Mouse (Mus musculus): ENCODE measurements at regions not wholly inside any gene's neighbourhood (a gene's known extent, or its start where the extent isn't known, plus 50 kb on each side); places are given as distances from the start of the nearest gene placed in this dataset.
"Not testable (repeated sequence)": the region's sequence is repeated elsewhere in the genome, so short reads cannot be mapped to it uniquely, and the experiment has no call there.

DNA sequence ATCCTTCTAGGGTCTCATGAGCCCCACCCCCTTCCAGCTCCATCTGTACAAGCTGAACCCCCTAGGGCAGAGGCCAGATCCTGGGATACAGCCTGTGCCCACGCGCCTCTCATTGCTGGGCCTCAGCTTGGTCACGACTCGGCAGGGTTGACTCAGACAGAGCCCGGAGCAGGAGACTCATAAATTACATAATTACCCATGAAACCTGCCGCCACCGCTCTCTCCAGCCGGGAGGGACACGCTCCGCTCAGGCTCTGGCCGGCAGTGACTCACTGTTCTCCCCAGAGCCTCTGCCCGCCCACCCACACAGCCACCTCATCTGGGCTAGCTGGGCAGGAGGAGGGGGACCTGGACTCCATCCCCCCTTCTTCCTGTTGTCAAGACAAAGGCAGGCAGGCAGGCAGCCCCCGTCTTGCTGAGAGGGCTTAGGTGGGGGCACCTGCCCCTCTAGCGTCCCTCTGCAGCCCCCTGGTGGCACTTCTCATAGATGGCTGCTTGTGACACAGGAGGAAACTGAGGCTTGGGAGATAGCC lies 149.6 kb upstream of the Rtl1 start:
- DNase-seq = peak; percentile 86

DNA sequence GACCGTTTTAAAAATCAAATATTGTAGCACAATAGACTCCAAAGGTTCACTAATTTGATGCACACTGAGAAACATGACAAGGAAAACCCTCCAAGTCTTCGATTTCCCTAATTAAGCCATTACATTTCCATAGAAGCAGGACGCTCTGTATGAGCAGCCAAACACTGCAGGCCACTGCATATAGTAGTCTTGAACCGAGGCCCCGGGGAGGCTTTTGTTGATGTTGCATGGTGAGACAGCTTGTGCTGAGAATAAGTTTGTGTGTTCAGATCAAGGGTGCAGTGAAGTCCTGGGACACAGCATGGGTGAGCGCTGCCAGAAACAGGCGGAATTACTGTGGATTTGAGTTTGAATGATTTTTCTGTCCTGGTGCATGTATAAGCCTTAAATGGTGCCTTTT lies 154.9 kb upstream of the Rtl1 start:
- no peak for DNase-seq

- DNase-seq = no peak
Measured at GRCm38 (mm10) chr12:109764293-109764692, 164.2 kb upstream of the Rtl1 start.

GRCm38 (mm10) chr12:109766602-109767001 lies 166.5 kb upstream of the Rtl1 start:
- DNase-seq = not testable (repeated sequence)

GRCm38 (mm10) chr12:109772543-109772942 lies 172.4 kb upstream of the Rtl1 start:
- no peak for DNase-seq

DNA sequence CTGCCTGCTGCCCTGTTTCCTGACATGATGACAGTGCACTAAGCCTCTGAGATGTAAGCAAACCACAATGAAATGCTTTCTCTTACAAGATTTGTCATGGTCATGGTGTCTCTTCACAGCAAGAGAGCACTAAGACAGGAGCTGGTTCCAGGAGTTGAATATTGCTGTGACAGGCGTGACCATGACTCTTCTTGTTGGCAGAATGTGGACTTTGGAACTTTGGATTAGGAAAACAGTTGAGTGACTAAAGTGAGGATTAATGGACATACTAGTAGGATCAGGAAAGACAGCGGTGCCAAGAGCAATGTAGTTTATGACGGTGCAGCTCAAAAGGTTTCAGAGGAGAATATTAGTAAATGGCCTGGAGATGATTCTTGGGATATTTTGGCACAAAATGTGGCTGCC lies 173.8 kb upstream of the Rtl1 start:
- DNase-seq = no peak

GRCm38 (mm10) chr12:109798846-109799245 lies 198.7 kb upstream of the Rtl1 start:
- peak; percentile 25 for DNase-seq

GRCm38 (mm10) chr12:109799395-109799794 lies 199.3 kb upstream of the Rtl1 start:
- no peak for DNase-seq

GRCm38 (mm10) chr12:109827241-109827915 lies 227.2 kb upstream of the Rtl1 start:
- DNase-seq = no peak

DNA sequence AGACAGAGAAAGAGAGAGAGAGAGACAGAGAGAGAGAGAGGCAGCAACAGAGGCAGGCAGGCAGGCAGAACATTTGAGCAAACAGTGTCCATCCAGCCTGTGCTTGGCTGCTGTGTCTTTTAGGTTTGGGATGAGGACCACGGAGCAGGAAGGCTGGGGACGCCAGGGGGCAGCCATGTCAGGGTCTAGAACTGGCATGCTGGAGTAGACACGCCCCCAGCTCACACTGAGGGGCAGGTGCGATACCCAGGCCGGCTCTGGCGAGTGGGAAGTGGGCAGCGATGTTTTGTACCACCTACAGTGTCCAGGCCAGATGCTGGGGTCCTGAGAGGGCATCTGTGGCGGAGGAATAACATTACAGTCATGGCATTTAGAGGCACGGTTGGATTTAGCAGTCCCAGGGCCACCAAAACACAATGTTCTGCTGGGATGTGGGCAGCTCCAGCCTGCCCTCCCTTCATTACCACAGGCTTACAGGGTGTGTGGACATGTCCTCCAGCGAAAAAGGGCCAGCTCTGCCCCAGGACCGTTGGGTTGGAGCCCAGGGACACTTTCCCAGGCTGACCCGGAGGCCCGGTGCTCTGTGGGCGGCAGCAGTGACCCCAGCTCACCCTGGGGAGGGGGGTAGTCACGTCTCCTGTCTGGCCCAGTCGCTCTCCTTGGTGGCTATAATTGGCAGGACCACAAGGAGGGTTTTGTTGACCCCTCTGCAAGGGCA lies 230.3 kb upstream of the Rtl1 start:
- DNase-seq = no peak

DNA sequence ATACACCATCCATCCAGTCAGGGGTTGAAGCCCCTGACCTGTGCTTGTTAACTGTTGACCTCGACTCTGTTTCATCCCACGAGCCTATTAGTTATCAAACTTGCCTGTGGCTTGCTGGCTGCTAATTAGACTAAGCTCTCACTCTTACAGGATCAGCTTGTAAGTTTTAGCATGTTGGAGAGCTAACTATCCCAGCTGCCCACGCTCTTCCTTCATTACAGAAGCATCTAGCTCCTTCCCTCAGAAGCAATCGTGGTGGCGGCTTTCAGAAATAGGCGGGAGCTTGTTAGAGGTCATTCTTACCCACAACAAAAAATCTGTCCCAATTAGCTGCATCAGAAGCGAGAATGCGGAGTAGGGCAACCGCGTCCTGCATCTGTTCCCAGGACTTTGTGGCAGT lies 232.8 kb upstream of the Rtl1 start:
- DNase-seq = no peak

DNA sequence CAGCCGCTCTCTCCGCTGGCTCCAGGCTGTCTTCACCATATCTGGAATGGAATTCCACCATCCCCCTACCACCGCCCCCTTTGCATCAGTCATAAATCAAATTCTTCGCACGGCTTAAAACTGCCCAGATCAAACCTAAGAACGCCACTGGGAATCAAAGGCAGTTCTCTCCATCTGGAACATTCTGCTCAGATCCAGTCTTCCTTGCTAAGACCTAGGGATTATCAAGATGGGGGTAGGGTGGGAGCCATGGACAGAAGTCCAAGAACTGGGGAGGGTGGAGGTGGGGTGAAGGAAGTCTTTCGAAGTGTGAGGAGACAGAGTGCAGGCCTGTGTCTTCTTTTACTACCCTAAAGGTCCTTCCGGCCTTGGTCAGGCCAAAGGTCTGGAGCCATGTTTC lies 236.4 kb upstream of the Rtl1 start:
- DNase-seq = no peak

GRCm38 (mm10) chr12:109839126-109839587 lies 239.0 kb upstream of the Rtl1 start:
- no peak for DNase-seq

GRCm38 (mm10) chr12:109839946-109840524 lies 239.9 kb upstream of the Rtl1 start:
- DNase-seq = no peak

DNA sequence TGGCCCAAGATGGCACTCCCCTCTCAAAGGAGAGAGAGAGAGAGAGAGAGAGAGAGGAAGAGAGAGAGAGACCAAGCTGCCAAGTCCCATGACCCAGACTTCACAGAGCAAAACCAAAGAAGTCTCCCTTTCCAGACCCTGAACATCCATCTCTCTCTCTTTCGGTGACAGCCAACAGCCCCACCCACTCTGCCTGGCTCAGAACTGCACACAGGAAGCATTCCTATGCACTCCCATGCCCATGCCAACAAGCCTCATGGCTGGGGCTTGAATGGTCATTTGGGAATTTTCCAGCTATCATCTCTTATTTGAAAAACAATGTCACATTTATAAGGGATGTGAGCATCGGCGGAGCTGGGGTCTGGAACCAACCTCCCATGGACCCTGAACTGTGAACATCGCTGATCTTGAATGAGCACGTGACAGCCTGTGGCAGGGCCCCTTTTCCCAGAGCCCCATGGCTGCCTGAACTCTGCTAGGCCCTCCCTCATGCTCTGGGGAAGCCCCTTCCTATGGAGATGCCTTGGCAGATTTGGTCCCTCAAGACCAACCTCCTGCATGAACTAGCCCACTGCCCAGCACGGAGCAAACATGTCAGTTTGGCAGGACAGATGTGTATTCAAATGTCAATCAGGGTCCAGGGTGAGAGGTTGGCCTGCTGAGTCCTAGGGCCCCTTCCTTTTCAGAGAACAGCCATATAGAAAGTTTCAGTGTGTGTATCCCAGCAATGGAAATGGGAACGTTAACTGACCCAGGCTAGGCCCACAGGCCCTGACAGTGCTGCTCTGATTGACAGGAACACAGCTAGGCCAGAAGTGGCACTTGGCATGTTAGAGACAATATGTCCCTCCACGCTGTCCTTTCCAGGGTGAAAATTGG lies 244.8 kb upstream of the Rtl1 start:
- DNase-seq = no peak

GRCm38 (mm10) chr12:109845602-109845906 lies 245.4 kb upstream of the Rtl1 start:
- DNase-seq = no peak

- DNase-seq = peak; percentile 55
Measured at GRCm38 (mm10) chr12:109856336-109856735, 256.2 kb upstream of the Rtl1 start.

GRCm38 (mm10) chr12:109857705-109858104 lies 257.6 kb upstream of the Rtl1 start:
- no peak for DNase-seq

DNA sequence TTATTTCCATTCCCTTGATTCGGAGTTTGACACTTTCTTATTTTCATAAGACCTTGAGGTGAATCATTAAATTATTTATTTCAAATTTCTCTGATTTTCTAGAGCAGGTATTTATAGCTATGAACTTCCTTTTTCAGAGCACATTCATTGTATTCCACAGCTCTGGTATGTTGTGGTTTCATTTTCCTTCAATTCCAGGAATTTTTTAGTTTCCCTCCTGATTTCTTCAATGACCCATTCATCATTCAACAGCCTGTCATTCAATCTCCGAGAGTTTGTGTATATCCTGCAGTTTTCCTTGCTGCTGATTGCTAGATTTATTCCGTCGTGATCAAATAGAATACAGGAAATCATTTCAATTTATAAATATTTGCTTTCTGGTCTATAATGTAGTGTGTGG lies 264.7 kb upstream of the Rtl1 start:
- DNase-seq = no peak

DNA sequence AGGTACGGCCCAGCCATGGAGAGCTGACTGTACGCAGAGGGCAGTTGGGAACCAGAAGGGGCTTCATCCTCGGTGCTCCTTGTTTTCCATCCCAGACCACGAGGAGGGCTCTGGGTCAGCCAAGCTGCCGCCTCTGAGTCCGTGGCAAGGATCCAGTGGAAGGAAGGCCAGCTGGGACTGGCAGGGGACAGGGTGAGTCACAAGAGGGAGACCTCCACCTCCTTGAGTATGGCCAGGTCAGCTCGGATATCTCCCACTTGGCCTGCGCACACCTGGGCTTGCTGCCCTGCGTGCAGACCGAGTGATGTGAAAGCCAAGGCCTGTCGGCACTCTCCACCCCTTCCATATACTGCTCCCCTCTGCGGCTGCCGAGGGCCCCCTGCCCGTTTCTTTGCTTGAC lies 270.9 kb upstream of the Rtl1 start:
- DNase-seq = no peak

DNA sequence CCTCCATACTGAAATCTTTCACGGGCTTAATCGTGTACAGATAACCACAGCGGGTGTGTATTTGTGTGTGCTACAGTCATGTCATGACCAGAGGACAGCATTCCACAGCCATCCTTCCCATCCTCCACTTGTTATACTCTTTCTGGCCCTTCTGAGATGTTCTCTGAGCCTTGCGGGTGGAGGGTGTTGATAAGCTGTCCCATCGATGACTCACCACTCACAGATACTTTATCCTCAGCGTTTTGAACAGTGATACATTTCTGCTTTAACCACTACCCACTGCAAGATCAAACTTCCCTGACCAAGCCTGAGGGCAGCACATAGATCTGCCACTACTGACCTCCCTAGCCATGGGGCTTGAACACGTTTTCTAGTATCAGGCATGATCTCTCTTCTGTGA lies 274.3 kb upstream of the Rtl1 start:
- no peak for DNase-seq

GRCm38 (mm10) chr12:109881108-109881507 lies 281.0 kb upstream of the Rtl1 start:
- DNase-seq = no peak

DNA sequence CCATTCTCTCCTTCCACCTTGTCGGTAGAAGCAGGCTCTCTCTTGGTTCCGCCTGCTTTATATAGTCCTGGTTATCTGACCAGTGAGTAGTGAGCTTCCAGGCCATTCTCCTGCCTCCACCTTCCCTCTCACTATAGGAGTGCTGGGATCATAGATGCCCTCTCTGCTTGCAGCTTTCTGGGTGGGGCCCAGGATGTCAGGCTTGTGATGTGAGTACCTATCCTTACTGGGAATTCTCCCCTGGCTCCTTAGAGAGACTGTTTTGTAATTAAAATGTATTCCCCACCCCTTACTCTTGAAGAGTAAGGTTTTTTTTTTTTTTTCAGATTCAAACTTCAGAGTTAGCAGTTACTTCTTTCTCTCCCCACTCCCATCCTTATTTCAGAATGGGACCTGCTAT lies 291.1 kb upstream of the Rtl1 start:
- DNase-seq = no peak

Data from adrenal gland, adult 8-10 months (tissue).